Mouse (Mus musculus) small intestine, adult 2 months (tissue): ENCODE data around the gene Otud7a.

Experiments
- CTCF ChIP-seq: fragments of 200-500 bp; IDR thresholded peaks from 2 replicates; pipeline ENCODE4 v1.5.1; 2012; ENCODE audit warnings: low read depth, mild to moderate bottlenecking, control low read depth, inconsistent platforms, low read length, moderate library complexity, mixed read lengths; ENCODE audit not compliant: insufficient replicate concordance, insufficient read length; ENCODE audit errors: extremely low read depth
- POLR2A ChIP-seq: fragments of 200-500 bp; IDR thresholded peaks from 2 replicates; pipeline ENCODE4 v1.6.1; 2012; ENCODE audit warnings: low read depth, mild to moderate bottlenecking, control low read depth, inconsistent platforms, low read length, moderate library complexity

- TF ChIP-seq POLR2A = no peak
- peak; percentile 67; the same call in 1 of the 2 replicates for TF ChIP-seq CTCF
Measured at GRCm38 (mm10) chr7:63671904-63672303, 227.4 kb downstream of the Otud7a start.
